Mouse (Mus musculus) 3T3-L1 (cell line): ENCODE measurements at regions not wholly inside any gene's neighbourhood (a gene's known extent, or its start where the extent isn't known, plus 50 kb on each side); places are given as distances from the start of the nearest gene placed in this dataset.

Experiments
- DNase-seq: peaks from one replicate; pipeline ENCODE4 v3.0.0-alpha.2; 2015; ENCODE audit warnings: low read depth, low spot score

DNA sequence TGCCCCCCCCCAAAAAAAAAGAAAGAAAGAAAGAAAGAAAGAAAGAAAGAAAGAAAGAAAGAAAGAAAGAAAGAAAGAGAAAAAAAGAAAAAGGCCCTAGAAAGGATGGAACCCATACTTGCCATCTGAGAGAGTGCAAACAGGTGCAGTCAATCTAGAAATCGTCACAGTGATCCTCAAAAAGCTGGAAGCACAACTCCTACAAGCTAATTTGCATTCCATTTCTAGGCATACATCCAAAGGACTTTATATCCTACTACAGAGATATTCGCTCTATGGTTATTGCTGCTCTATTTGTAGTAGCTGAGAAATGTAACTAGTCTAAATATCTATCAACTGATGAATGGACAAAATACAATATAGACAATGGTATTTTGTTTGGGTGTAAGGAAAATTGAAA lies 410.2 kb upstream of the Ctnnd2 start:
- DNase-seq: no peak

DNA sequence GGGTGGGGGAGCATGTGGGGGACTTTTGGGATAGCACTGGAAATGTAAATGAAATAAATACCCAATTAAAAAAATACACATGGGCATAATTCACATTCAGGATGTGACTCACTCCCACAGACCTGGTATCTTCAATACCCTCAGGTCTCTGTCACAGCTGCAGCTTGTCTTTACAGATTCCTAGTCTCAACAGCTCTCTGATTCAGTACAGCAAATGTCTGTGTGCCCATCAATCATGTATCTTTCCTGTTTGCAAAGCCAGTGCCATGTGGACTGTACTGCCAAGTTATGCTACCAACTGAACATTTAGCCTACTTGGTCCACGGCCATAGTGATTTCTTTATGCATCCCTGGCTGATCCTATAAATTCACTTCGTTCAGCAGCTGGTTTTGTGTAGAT lies 396.0 kb upstream of the Ctnnd2 start:
- peak; percentile 83 for DNase-seq

DNA sequence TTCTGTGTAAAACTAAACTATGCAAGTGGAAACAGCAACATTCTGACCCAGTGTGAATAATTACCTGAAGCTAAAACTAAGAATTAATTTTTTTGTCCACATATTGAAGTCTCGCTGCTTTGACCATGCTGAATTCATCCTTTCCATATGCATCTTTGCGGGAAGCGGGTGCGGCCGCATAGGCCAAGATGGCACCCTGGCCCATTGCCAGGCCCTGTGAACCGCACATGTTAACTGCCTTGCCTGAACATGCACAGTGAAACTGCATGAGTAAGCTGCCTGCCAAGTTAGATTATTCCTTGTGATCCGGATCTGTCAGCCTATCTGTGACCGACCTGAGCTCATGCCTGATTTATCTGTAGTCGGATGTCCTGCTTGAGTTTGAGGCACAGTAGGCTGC lies 373.8 kb upstream of the Ctnnd2 start:
- no peak for DNase-seq

DNA sequence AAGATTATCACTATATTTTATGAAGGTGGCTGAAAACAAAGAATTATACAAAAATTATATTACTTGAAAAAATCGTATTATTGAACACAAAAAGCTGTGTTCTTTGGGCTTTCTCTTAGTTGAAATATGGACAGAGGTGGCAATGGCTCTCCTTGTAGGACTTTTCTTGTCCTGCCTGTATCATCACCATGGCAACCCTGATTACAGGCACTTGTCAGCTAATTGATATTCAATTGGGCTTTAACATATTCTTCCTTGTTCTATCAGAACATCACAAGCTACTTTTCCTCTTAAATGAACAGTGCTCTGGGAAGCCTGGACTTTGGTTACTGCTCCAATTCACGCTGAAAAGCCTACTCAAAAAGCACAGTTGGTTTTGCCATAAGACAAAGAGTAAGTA lies 349.1 kb upstream of the Ctnnd2 start:
- DNase-seq: no peak

DNA sequence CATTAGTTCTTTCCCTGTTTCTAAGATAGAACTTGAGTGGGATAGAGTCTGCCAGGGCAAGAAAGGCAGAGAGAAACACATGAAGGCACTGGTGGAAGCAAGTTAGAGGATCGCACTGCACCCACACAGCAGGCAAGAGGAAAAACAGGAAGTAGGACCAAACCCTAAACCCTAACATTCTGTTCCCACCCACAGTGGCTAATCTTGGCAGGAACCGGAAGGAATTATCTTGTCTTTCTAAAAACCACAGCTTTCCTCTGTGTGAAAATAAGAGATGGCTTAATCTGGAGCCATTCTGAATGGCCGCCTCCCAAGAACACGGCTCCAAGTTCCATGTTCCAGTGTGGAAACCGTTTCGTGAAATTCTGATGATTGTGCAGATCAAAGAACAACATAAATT lies 348.2 kb upstream of the Ctnnd2 start:
- DNase-seq: no peak

DNA sequence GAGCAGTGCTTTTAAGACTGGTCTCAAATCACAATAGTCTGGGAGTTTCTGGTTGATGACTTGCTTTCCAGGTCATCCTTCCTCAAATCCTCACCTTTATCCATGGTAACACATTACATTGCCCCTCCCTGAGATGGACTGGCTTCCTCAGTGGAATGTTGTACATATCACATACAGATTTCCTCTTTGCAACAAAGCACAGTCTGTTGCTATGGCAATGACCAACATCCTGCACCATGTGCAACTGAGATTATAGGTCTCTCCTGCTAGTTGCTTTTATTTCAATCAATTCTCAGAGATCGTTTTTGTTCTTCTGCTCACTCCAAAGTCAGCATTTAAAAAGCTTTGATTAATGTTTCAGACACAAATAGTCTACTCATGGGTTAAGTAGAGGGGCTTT lies 344.3 kb upstream of the Ctnnd2 start:
- no peak for DNase-seq

DNA sequence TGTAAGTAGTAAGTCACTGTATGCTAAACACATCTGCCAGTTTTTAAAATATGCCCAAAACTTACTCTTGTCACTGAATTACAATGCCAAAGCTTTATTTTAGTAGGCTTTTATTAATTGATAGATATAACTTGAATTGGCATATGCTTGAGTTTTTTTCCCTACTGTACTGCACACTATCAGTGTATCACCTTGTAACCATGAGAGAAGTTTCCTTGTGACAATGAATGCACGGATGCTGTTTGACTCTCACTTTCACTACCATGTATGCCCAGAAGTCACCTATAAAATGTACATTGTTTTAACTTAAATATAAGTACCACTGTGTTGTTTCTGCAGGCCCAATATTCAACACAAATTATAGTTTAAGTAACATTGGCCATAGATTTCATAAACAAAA lies 343.8 kb upstream of the Ctnnd2 start:
- no peak for DNase-seq
